Mouse (Mus musculus) CH12.LX (cell line): Measurements from ENCODE around the gene St6gal1.

Experiments used
- CTCF ChIP-seq, 2 experiments: IDR thresholded peaks in 1 of 2; conservative IDR thresholded peaks in 1 of 2; 2 replicates each; pipeline ENCODE4 v1.5.1; 2011 to 2012; ENCODE audit warnings: low read depth in 2 of 2, low read length in 2 of 2, improper control_type of control experiment in 1 of 2, inconsistent platforms in 1 of 2, mild to moderate bottlenecking in 1 of 2, moderate library complexity in 1 of 2
- POLR2A ChIP-seq: IDR thresholded peaks from 2 replicates; pipeline ENCODE4 v1.6.1; 2011; ENCODE audit warnings: low read depth, mild to moderate bottlenecking, improper control_type of control experiment, low read length

- peak in 1 of 2 experiments; percentile 61; a peak in 2 of 4 replicates for TF ChIP-seq CTCF (conservative IDR thresholded peaks at IDR 0.05 in 1 of 2, IDR thresholded peaks at IDR 0.05 in 1 of 2; ENCODE audit: low read depth in 2 of 2, low read length in 2 of 2)
- TF ChIP-seq POLR2A, result no peak
Measured at GRCm38 (mm10) chr16:23225821-23226600, 1.5 kb downstream of the St6gal1 start.
